Mouse (Mus musculus): Measurements from ENCODE around the gene C8b. TPM values are rescaled to one million over a fixed set of nuclear protein-coding genes. Genes with fewer than 3 reads are reported as not detected.

Gene C8b
- polyA plus RNA-seq, 1 experiment from 2014 or later: not detected

DNA sequence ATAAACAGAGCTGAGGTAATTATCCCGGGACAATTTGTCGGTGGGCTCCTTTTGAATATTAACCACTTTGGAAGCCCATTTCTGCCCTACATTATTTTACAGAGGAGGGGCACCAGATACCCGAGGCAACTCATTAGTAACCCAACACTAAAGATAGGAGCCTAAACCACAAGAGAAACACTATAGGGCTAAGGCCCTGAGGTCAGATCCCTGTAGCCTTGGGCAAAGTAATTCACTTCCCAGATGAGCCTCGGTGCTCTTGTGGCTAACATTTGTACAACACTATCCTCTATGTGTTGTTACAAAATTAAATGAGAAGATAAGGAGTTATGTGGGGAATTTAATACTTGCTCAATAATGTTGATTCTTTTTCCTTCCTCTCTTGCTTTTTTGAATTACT is 77.4 kb downstream of the C8b start:
- Histone ChIP-seq H3K9ac (replicated peaks) (no peak overlapping the region), H3K9me3 (no peaks in the 10 kb centered on the region), H3K27ac (no peak overlapping the region), H3K4me2 (no peak overlapping the region), H3K4me1 (replicated peaks) (no peaks in the 10 kb centered on the region), H3K36me3 (no peaks in the 10 kb centered on the region), H3K4me3 (replicated peaks) (no peak overlapping the region), H3K27me3 (no peaks in the 10 kb centered on the region)
- no peak for ATAC-seq (ENCODE audit: insufficient number of reproducible peaks, insufficient read depth, low FRiP score, low TSS enrichment, low read depth)
- WGBS: 49% methylated on average over 4 of the region's 4 CpGs

Other genes starting within 250 kb of the C8b start
- gene Gm17662, start 91.0 kb downstream of the C8b start, polyA plus RNA-seq (2016; fragmentation: Nextera tagmentation; extraction: Ambion mirVana): not detected in 2 replicates
- gene C8a, start 110.1 kb downstream of the C8b start, polyA plus RNA-seq (2016; fragmentation: Nextera tagmentation; extraction: Ambion mirVana): not detected in 2 replicates
- 0.09 TPM in 1 of 2 replicates, not detected in the other for gene Fyb2, start 147.1 kb downstream of the C8b start, polyA plus RNA-seq (2016; fragmentation: Nextera tagmentation; extraction: Ambion mirVana)